Mouse (Mus musculus): Measurements from ENCODE around the gene Rhobtb1. TPM values are rescaled to one million over a fixed set of nuclear protein-coding genes. Genes with fewer than 3 reads are reported as not detected.

The Rhobtb1 gene
- total RNA-seq (2023; ENCODE audit: inconsistent age), result 18.4 to 21.5 TPM (median 20.0 TPM) in 4 replicates

DNA sequence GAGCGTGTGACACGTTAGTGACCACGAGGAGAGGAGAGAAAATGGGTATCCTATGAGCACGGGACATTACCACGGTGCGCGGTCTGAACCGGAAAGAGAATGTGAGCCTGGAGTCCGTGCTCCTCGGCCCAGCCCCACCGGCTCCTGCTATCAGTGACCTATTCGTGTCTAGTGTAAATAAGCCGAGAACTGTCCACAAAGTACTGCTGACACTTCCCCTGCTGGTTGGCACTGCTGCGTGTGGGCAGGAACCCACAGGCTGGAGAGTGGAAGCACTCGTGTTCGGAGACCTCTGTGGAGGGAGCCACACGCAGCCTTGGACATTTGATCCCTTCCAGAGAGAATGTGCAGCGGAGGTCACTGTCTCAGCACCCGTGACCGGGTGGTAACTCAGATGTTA, at the start of gene Rhobtb1:
TSS of gene Rhobtb1 (plus strand) at position 390 of the 400 bp plus-strand sequence.

DNA sequence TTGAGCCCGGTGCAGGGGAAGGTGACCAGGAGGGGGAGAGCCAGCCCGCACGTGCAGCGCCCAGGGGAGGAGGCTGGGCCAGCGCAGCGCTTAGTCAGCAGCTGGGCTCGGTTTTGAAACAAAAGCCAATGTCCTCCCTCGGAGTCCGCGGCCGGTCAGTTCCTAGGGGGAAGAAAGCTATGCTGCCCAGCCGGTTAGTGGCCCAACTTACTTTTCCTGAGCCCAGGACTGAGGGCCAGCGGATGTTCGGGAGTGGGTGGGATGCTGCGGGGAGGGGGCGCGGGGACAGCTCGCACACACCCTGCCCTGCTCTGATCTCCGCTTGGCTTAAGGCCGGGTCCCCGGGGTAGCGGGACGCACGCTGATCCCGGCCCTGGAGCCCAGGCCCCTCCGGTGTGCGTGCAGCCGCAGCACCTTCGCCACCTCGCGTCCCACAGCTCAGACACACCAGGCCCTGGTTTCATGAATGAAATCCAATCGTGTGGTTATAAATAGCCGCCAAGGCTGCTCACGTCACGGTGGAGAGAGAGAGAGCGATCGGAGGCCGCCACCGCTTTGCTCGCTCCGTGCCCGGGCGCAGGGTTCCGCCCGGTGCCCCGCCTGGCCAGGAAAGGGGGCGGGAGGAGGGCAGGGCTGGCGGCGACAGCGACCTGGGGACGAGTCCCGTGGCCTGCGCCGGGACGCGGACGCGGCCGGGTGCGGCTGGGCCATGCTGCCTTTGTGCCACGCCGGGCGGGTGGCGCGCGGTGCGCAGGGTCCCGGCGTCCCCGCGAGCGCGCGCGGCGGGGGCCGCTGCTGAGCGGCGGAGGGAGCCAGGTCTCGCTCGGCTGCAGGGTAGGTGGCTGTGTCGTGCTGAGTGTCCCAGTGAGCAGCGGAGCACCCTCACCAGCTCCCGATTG, 61.6 kb downstream of the Rhobtb1 start, which contains the start of gene A930033H14Rik:
TSS of gene A930033H14Rik (minus strand) at position 557 of the 899 bp plus-strand sequence.

Other genes with a start within 250 kb of the Rhobtb1 start
- gene A930033H14Rik, start 61.7 kb downstream of the Rhobtb1 start, total RNA-seq (2023; ENCODE audit: inconsistent age), result 0.61 to 0.93 TPM (median 0.81 TPM) in 4 replicates
- gene Cdk1, start 201.5 kb downstream of the Rhobtb1 start, total RNA-seq (2023; ENCODE audit: inconsistent age), result 2.1 to 6.2 TPM (median 5.9 TPM) in 4 replicates
- gene Ank3, start 247.3 kb downstream of the Rhobtb1 start, total RNA-seq (2023; ENCODE audit: inconsistent age), result 0.64 to 0.78 TPM in 2 of 4 replicates, not detected in the others